Mouse (Mus musculus): ENCODE measurements around the gene Gabrr3.

- TF ChIP-seq POLR2A (IDR thresholded peaks at IDR 0.05; ENCODE audit: extremely low read depth, insufficient read depth, low read length) (no peak), CTCF (IDR thresholded peaks at IDR 0.05; ENCODE audit: extremely low read depth, insufficient read depth, low read length) (no peak)
Measured at GRCm38 (mm10) chr16:59413475-59413874, 6.3 kb downstream of the Gabrr3 start.
